Comparison of ENCODE assay signal across 20 mouse cellular contexts in the genomic region with DNA sequence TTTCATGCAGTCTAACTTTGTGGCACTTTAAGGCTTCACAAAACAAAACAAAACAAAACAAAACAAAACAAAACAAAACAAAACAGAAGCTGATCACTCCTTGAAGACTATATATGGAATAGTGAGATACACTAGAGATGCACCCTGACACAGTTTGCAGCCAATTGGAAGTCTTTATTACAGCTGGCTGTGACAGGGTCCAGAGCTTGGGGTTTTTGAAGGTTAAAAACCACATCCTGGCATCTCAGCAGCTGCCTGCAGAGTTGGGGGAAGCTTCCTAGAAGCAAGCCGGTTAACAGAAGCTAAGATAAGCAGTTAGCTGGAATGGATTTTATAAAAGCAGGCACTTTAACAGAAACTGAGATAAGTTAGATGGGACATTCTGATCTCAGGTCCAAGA.
A peak's percentile ranks its signal among the peaks of the same experiment; 100 is the strongest.
DNase-seq lines count a peak whose midpoint lies in the region; ATAC-seq lines count a peak whose summit lies in the region.
"Had no signal": no experiment of that assay in that cellular context is flagged by ENCODE, and none has a peak within 500 bp of the region (broad histone marks: within the 10 kb centered on the region; RNA-seq: fewer than 3 reads in every experiment).

No protein-coding gene starts in this region.

- H3K36me3 ChIP-seq in forebrain, embryonic 13.5 days (ENCODE audit: poor library complexity, severe bottlenecking): no peaks in the 10 kb centered on the region
- H3K36me3 ChIP-seq: embryonic facial prominence, embryonic 10.5 days; G1E; heart, embryonic 10.5 days; heart, embryonic 15.5 days; hindbrain, embryonic 15.5 days had no signal

- DNase-seq in thymus, postnatal 10 days (ENCODE audit: low spot score in 2 of 2): peak; percentile 11 to 28
- no peak for DNase-seq in thymus, postnatal 4 days
- no peak for DNase-seq in urinary bladder, adult 2 months (ENCODE audit: low spot score)
- DNase-seq: adrenal gland, postnatal 14 days; B cell, adult 2 months; cerebellum, adult 11-12 months; cerebellum, adult 9-10 months; cerebellum, postnatal 36 days; gastrocnemius, postnatal 36 days; heart, adult 18-20 months; kidney, adult 11 months had no signal

- no peaks in the 10 kb centered on the region for H3K27me3 ChIP-seq in forebrain, embryonic 13.5 days
- H3K27me3 ChIP-seq: heart, embryonic 15.5 days had no signal

- peaks cover 18% of the 10 kb centered on the region for H3K4me1 ChIP-seq in forebrain, embryonic 13.5 days
- H3K4me1 ChIP-seq: hindbrain, embryonic 15.5 days had no signal

- no peak overlapping the region for H3K4me3 ChIP-seq in forebrain, embryonic 13.5 days
- H3K4me3 ChIP-seq: embryonic facial prominence, embryonic 10.5 days; heart, embryonic 10.5 days; heart, embryonic 15.5 days; hindbrain, embryonic 15.5 days had no signal

- WGBS in forebrain, embryonic 13.5 days: 78% methylated on average over 1 of the region's 1 CpGs

- H3K9me3 ChIP-seq in forebrain, embryonic 13.5 days (replicated peaks): no peaks in the 10 kb centered on the region
- H3K9me3 ChIP-seq: embryonic facial prominence, embryonic 10.5 days; G1E; heart, embryonic 10.5 days; heart, embryonic 15.5 days; hindbrain, embryonic 15.5 days had no signal

- H3K27ac ChIP-seq in forebrain, embryonic 13.5 days: no peak overlapping the region
- H3K27ac ChIP-seq: embryonic facial prominence, embryonic 10.5 days; heart, embryonic 15.5 days; hindbrain, embryonic 15.5 days had no signal

- H3K9ac ChIP-seq in forebrain, embryonic 13.5 days: no peak overlapping the region
- H3K9ac ChIP-seq: heart, embryonic 15.5 days; hindbrain, embryonic 15.5 days had no signal

- peak; percentile 39 for ATAC-seq in CD4-positive, CD25-positive, alpha-beta regulatory T cell, adult 4 months
- peak; percentile 46 for ATAC-seq in inflammation-experienced regulatory T-cells, adult 6 months
- ATAC-seq in megakaryocyte, adult 5-6 weeks (ENCODE audit: poor library complexity, severe bottlenecking): no peak
- ATAC-seq in forebrain, embryonic 13.5 days: no peak

- no peak overlapping the region for H3K4me2 ChIP-seq in forebrain, embryonic 13.5 days
- H3K4me2 ChIP-seq: heart, embryonic 15.5 days; hindbrain, embryonic 15.5 days had no signal

Comparison
In these comparisons a context has a peak if more than half of its experiments do, and no peak if none do; other contexts are left out.
1. DNase-seq: peak in thymus, postnatal 10 days (2 of 2); none in thymus, postnatal 4 days (single experiment) and urinary bladder, adult 2 months (single experiment).
2. ATAC-seq: peak in CD4-positive, CD25-positive, alpha-beta regulatory T cell, adult 4 months (single experiment) and inflammation-experienced regulatory T-cells, adult 6 months (single experiment); none in megakaryocyte, adult 5-6 weeks (single experiment) and forebrain, embryonic 13.5 days (single experiment).